Mouse (Mus musculus) cerebellum, adult 18-20 months (tissue): Measurements from ENCODE around the gene Nupl1.

Source experiments
- DNase-seq, 2 experiments: peaks; one replicate each; pipeline ENCODE4 v3.0.0; 2021

Gene Nupl1

GRCm38 (mm10) chr14:60251281-60252003 is at the start of gene Nupl1, which contains the start of gene Gm49336:
TSS of gene Nupl1 (minus strand) at chr14:60251431.
TSS of gene Gm49336 (minus strand) at chr14:60251507.
- DNase-seq, result peak; percentile 98 to 99

- no peak for DNase-seq
Measured at GRCm38 (mm10) chr14:60301024-60301423, 49.8 kb upstream of the Nupl1 start.

- peak; percentile 37 to 53 for DNase-seq
Measured at GRCm38 (mm10) chr14:60300224-60300991, 49.2 kb upstream of the Nupl1 start.

- DNase-seq, result no peak
Measured at GRCm38 (mm10) chr14:60295531-60295930, 44.3 kb upstream of the Nupl1 start.

GRCm38 (mm10) chr14:60290363-60290762 is 39.1 kb upstream of the Nupl1 start:
- no peak for DNase-seq

GRCm38 (mm10) chr14:60286194-60286863 is 35.1 kb upstream of the Nupl1 start:
- no peak for DNase-seq

- no peak for DNase-seq
Measured at GRCm38 (mm10) chr14:60275301-60276276, 24.4 kb upstream of the Nupl1 start.

- DNase-seq, result no peak
Measured at GRCm38 (mm10) chr14:60273346-60273745, 22.1 kb upstream of the Nupl1 start.

- no peak for DNase-seq
Measured at GRCm38 (mm10) chr14:60269333-60269732, 18.1 kb upstream of the Nupl1 start.

GRCm38 (mm10) chr14:60264990-60265876 is 14.0 kb upstream of the Nupl1 start, which contains the start of gene Mtmr6:
TSS of gene Mtmr6 (plus strand) at chr14:60265228.
- DNase-seq, result peak; percentile 94 to 97

GRCm38 (mm10) chr14:60262316-60262715 is 11.1 kb upstream of the Nupl1 start:
- DNase-seq, result no peak

- DNase-seq, result no peak
Measured at GRCm38 (mm10) chr14:60257851-60258250, 6.6 kb upstream of the Nupl1 start.

- no peak for DNase-seq
Measured at GRCm38 (mm10) chr14:60257101-60257500, 5.9 kb upstream of the Nupl1 start.

- DNase-seq, result no peak
Measured at GRCm38 (mm10) chr14:60256356-60256755, 5.1 kb upstream of the Nupl1 start.

- no peak for DNase-seq
Measured at GRCm38 (mm10) chr14:60254774-60255173, 3.5 kb upstream of the Nupl1 start.

GRCm38 (mm10) chr14:60253466-60253865 is 2.2 kb upstream of the Nupl1 start:
- DNase-seq, result no peak

- peak; percentile 43 to 64 for DNase-seq
Measured at GRCm38 (mm10) chr14:60252004-60253000, 1.1 kb upstream of the Nupl1 start.

GRCm38 (mm10) chr14:60250879-60251278 is 352 bp downstream of the Nupl1 start:
- DNase-seq, result no peak

GRCm38 (mm10) chr14:60250366-60250765 is 865 bp downstream of the Nupl1 start:
- no peak for DNase-seq

- no peak for DNase-seq
Measured at GRCm38 (mm10) chr14:60238551-60238950, 12.7 kb downstream of the Nupl1 start.
